Mouse (Mus musculus) urinary bladder, postnatal 14 days (tissue): Measurements from ENCODE around the gene Clec2i.
"Not testable (repeated sequence)": the region's sequence is repeated elsewhere in the genome, so short reads cannot be mapped to it uniquely, and the experiment has no call there.

ENCODE experiments used
- DNase-seq: peaks from one replicate; pipeline ENCODE4 v3.0.0; 2021; ENCODE audit warnings: low spot score

Gene Clec2i

DNA sequence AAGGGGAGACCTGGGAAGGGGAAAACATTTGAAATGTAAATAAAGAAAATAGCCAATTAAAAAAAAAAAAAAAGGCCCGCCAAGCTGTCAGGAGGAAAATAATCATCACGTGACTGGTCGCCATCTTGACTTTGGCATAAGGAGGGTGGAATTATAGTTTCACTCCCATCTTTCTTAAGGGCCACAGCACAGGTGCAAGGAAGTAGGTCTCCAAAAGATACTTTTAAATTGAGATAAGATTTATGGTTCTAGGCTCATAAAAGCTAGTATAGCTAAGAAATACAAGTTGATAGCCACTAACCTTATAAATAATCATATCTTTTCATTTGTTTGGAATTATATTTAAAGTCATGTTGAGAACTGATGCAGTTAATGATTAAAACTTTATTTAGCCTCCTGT lies 32.5 kb upstream of the Clec2i start:
- DNase-seq = no peak

GRCm38 (mm10) chr6:128855477-128855876 lies 31.9 kb upstream of the Clec2i start:
- DNase-seq = no peak

DNA sequence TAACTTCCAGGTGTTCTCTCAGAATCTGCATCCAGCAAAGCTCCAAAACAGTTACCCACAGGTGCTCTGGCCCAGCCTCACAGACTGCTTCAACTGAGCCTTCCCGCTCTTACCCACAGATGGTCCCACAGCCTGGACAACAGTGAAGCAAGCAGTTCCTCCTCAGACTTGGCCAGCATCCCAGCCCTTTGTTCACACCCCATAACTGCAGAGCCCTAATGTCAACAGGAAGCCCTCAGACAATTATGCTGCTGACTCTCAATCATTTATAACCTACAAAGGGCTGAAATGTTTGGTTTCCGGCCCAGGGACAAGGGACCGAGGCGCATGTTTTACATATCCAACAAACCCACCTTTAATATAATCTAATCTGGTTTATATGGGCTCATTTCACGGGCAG lies 31.1 kb upstream of the Clec2i start:
- peak; percentile 83 for DNase-seq

- DNase-seq = no peak
Measured at GRCm38 (mm10) chr6:128857976-128858375, 29.4 kb upstream of the Clec2i start.

DNA sequence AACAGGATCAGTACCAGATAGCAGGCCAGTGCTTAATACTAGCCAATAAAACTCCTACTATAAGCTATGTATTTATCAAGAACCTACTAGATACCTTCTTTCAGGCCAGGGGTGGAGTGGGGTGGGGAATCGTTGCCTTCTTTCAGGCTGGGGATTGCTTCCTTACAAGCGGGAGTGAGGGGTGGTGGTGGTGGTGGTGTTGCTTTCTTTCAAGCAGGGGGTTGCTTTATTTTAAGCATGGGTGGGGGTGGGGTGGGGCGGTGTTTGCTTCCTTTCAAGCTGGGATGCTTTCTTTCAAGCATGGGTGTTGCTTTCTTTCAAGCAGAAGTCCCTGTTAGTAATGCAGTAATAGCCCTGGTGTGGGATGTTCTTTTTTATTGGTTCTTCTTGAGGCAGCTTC lies 18.5 kb upstream of the Clec2i start:
- no peak for DNase-seq

GRCm38 (mm10) chr6:128871910-128872610 lies 15.3 kb upstream of the Clec2i start:
- DNase-seq = no peak

DNA sequence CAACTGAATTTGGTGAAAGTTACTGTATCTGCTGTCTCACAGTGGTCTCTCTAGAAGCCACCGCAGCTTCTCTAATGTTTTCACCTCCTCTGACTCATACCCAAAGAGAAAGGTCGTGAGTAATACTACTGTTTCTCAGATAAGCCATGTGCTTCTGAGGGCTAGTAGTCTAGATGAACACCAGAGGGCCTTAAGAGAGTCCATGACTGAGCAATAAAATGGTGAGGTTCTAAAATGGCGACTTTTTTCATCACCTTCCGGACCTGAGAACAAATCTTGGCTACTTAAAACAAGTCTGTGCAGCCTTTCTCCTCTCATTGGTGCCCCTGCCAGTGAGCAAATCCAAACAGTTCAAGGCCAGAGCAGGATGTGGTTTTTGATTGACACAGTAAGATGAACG lies 1.4 kb downstream of the Clec2i start:
- DNase-seq = no peak

DNA sequence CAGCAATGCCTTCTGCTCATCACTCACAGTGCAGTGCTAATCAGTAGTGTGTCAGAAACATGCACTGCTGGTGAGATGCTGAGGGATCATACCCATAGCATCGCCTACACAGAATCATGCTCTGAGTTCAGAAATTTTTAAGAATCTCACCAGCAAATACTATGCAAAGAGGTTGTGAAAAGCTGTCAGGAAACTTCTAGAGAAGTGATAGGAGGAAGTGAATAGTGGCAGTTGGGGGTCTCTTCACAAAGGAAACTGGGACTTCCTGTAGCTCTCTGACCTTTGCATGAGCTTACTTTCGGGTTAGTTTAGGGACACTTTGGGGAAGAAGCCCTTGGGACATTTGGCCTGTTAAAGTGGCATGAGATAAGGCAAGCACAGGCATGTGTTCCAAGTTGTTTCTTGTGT lies 3.6 kb downstream of the Clec2i start, which contains the start of gene BC035044:
TSS of gene BC035044 (minus strand) at position 179 of the 408 bp plus-strand sequence.
- no peak for DNase-seq

GRCm38 (mm10) chr6:128895404-128896001 lies 8.1 kb downstream of the Clec2i start:
- DNase-seq = no peak

- DNase-seq = no peak
Measured at GRCm38 (mm10) chr6:128900044-128900443, 12.7 kb downstream of the Clec2i start.

- not testable (repeated sequence) for DNase-seq
Measured at GRCm38 (mm10) chr6:128900796-128901552, 13.6 kb downstream of the Clec2i start.

DNA sequence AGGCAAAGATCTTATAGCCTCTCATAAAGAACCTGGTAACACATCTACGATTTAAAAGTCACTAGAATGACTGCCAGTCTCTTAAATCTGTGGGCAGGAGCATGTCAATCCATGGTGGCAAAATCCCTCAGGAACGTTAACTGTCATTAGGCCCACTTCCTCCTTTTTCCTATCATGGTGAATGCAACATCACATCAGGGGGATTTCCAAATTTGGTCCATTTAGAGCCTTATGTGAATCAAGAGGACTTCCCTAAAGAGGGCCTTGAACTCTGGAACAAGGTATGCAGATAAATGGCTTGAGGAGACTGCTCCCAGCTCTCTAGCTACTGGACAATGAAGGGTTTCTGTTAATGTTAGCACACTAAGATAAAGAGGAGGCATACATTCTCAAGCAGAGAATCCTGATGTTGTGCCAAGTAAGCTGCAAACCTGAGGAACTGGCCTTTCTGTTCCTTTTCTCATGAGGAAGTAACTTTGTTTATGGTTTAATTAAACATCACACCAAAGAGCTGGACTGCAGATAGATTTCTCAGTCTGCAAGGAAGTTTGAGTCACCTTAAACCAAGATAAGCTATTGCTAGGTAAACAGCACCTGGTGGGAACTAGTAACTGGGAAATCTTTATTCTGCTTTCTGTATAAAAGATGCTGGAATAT lies 26.3 kb downstream of the Clec2i start:
- DNase-seq = no peak

DNA sequence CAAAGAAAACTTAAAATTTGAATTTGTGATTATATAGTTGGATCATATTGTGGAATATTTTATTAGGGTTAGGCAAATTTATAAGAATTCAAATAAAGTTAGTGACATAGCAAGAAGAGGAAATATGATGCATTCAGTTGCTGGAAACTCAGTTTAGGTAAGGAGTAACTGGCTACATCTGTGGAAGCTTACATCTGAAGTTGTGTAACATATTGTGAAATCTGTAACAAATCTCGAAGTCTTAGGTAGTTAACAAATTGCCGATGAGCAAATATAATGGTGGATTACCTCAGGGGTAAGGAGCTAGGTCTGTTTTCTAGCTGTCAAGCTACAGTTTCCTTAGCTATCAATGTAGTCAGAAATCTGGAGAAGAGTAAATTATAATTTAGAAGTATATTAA lies 29.9 kb downstream of the Clec2i start:
- no peak for DNase-seq

DNA sequence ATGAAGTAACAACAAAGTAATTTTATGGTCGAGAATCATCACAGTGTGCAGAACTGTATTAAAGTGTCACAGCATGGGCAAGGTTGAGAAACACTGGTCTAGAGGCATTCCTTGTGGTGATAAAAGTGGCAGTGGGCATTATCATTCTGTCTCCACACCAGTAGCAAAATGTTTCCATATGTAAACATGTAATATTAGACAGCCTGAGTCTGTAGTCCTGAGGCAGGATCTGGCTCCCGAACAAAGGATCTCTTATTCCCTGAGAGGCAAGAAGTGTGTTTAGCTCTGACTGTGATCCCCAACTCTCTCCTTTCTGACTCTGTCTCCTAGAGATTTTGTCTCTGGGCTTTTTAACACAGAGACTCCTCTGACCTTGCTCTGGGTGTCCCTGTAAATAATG lies 45.7 kb downstream of the Clec2i start:
- DNase-seq = no peak

GRCm38 (mm10) chr6:128934081-128934480 lies 46.7 kb downstream of the Clec2i start, which contains the start of gene Clec2g:
Gene Clec2g, plus strand, starts transcription at chr6:128934381.
- DNase-seq = not testable (repeated sequence)

DNA sequence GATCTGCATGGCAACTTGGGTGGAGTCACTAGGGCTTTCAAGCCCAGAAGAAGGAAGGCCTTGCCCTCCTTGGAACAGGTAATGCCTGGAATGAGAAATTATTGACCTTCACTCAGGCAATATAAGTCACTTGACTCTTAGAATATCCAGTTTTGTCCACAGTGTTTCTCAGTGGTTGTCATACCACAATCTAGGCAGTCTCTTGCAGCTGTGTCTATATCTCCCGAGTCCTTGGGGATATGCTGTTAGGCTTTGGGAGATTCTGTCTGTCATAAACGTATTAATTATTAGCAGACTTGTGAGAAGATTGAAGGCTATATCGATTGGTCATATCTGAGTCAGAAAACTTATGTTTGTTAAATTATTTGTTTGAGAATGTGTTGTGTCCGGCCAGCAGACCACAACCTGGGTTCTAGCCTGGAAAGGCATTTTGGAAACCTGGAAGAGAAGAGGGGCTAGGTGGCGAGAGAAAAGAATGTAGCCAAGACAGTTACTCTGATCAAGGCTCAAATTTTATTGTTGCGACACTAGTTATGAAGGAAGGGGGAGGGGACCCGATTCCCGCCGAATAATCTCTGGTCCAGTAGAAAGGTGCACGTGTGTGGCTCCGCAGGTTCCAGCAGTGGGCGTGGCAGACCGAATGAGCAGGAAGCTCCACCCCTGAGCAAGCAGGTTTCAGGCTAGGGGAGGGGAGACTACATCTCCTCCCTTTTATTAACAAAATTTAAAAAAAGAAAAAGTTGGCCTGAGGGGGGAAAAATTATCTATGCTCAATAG lies 48.7 kb downstream of the Clec2i start:
- DNase-seq = not testable (repeated sequence)

DNA sequence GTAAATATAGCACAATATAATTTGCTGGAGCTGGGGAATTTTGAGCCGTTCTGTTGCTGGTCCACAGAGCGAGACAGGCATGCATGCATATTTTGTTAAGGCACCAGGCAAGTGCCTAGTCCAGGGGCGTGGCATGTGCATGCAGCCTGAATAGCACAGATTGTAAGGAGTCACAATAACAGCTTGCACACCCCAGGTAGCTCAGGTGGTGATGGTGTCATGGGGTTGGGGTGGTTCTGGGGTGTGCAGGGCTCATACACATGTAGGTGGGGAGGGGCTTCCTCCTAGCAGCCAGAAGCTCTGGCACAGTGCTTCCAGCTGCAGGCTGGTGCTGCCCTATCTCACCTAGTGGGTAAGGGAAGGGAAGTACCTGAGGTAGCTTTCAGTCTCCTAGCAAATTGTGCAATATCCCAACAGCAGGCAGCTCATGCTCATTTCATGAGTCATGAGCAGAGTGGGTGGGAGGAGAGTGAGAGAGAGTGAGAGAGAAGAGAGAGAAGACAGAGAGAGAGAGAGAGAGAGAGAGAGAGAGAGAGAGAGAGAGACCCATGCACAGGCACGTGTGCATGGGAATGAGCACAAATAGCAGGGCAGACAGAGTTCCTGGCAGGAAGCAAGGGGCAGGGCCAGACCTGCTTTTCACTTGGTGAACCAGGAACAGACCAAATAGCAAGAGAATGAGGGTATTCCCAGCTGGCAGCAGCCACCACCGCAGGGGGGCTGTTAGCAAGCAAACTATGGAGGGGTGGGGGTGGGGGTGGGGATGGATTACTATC lies 54.4 kb downstream of the Clec2i start:
- DNase-seq = no peak

DNA sequence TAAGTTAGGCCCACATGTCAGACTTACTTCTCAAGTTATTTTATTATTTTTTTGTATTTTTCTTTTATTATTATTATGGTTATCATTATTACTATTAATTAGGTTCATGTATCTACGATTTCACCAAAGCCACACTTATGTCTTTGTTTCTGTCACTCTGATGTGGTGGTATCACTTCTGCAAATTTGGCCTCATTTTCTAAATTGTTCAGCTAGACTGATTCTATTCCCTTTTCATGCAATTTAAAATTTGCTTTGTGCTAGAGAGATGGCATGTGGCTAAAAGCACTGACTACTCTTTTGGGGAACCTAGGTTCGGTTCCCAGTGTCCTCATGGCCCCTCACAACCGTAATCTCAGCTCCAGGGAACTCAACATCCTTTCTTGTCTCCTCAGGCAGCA lies 58.2 kb downstream of the Clec2i start:
- DNase-seq = no peak
